Mouse (Mus musculus): ENCODE measurements at regions not wholly inside any gene's neighbourhood (a gene's known extent, or its start where the extent isn't known, plus 50 kb on each side); places are given as distances from the start of the nearest gene placed in this dataset.

GRCm38 (mm10) chr15:59780506-59780905, 235.9 kb downstream of the 4933412E24Rik start:
- 70% methylated on average over 1 of the region's 1 CpGs for WGBS
- no peak for ATAC-seq (ENCODE audit: low FRiP score, low TSS enrichment)

GRCm38 (mm10) chr15:59777307-59777871, 239.0 kb downstream of the 4933412E24Rik start:
- Histone ChIP-seq H3K36me3 (ENCODE audit: insufficient read depth, low read length) (no peaks in the 10 kb centered on the region), H3K4me1 (ENCODE audit: insufficient read depth, low read length) (0 out of 2 replicates have a peak, but pooled peaks cover 4% of the 10 kb centered on the region), H3K27me3 (ENCODE audit: insufficient read depth, low read length) (no peaks in the 10 kb centered on the region), H3K4me3 (ENCODE audit: low read length) (no peak overlapping the region), H3K4me2 (replicated peaks; ENCODE audit: low read depth, low read length) (no peak overlapping the region), H3K9me3 (ENCODE audit: low read length) (no peaks in the 10 kb centered on the region), H3K27ac (ENCODE audit: low read length) (peak overlapping the region; percentile 52; the same call in 1 of the 2 replicates), H3K9ac (replicated peaks; ENCODE audit: low read length) (no peak overlapping the region)
- 57% methylated on average over 13 of the region's 13 CpGs for WGBS
- ATAC-seq (ENCODE audit: low FRiP score, low TSS enrichment), result peak; percentile 90

More at GRCm38 (mm10) chr15:59780506-59780905, 235.9 kb downstream of the 4933412E24Rik start:
- Histone ChIP-seq H3K4me1 (ENCODE audit: insufficient read depth, low read length) (peaks cover 26% of the 10 kb centered on the region), H3K4me3 (ENCODE audit: low read length) (no peak overlapping the region), H3K4me2 (replicated peaks; ENCODE audit: low read depth, low read length) (no peak overlapping the region), H3K9ac (replicated peaks; ENCODE audit: low read length) (no peak overlapping the region), H3K9me3 (ENCODE audit: low read length) (no peaks in the 10 kb centered on the region), H3K27ac (ENCODE audit: low read length) (no peak overlapping the region), H3K27me3 (ENCODE audit: insufficient read depth, low read length) (no peaks in the 10 kb centered on the region), H3K36me3 (ENCODE audit: insufficient read depth, low read length) (no peaks in the 10 kb centered on the region)

- WGBS, result 93% methylated on average over 3 of the region's 3 CpGs
- no peak for ATAC-seq (ENCODE audit: low FRiP score, low TSS enrichment)
- no peak overlapping the region for H3K9ac ChIP-seq (replicated peaks; ENCODE audit: low read length)
Measured at GRCm38 (mm10) chr15:59775781-59776180, 240.6 kb downstream of the 4933412E24Rik start.

GRCm38 (mm10) chr15:59773983-59774382, 242.4 kb downstream of the 4933412E24Rik start:
- Histone ChIP-seq H3K9ac (replicated peaks; ENCODE audit: low read length) (no peak overlapping the region), H3K4me3 (ENCODE audit: low read length) (no peak overlapping the region), H3K4me1 (ENCODE audit: insufficient read depth, low read length) (0 out of 2 replicates have a peak, but pooled peaks cover 4% of the 10 kb centered on the region), H3K27me3 (ENCODE audit: insufficient read depth, low read length) (no peaks in the 10 kb centered on the region), H3K9me3 (ENCODE audit: low read length) (peaks cover 5% of the 10 kb centered on the region; the same call in 1 of the 2 replicates), H3K27ac (ENCODE audit: low read length) (no peak overlapping the region), H3K4me2 (replicated peaks; ENCODE audit: low read depth, low read length) (no peak overlapping the region), H3K36me3 (ENCODE audit: insufficient read depth, low read length) (no peaks in the 10 kb centered on the region)
- WGBS, result 84% methylated on average over 2 of the region's 2 CpGs
- no peak for ATAC-seq (ENCODE audit: low FRiP score, low TSS enrichment)

More at GRCm38 (mm10) chr15:59775781-59776180, 240.6 kb downstream of the 4933412E24Rik start:
- Histone ChIP-seq H3K27ac (ENCODE audit: low read length) (no peak overlapping the region), H3K27me3 (ENCODE audit: insufficient read depth, low read length) (no peaks in the 10 kb centered on the region), H3K4me1 (ENCODE audit: insufficient read depth, low read length) (0 out of 2 replicates have a peak, but pooled peaks cover 4% of the 10 kb centered on the region), H3K36me3 (ENCODE audit: insufficient read depth, low read length) (no peaks in the 10 kb centered on the region), H3K9me3 (ENCODE audit: low read length) (no peaks in the 10 kb centered on the region; the same call in 1 of the 2 replicates), H3K4me2 (replicated peaks; ENCODE audit: low read depth, low read length) (no peak overlapping the region), H3K4me3 (ENCODE audit: low read length) (no peak overlapping the region)

GRCm38 (mm10) chr15:59772595-59772994, 243.8 kb downstream of the 4933412E24Rik start:
- Histone ChIP-seq H3K9ac (replicated peaks; ENCODE audit: low read length) (no peak overlapping the region), H3K36me3 (ENCODE audit: insufficient read depth, low read length) (no peaks in the 10 kb centered on the region), H3K9me3 (ENCODE audit: low read length) (peaks cover 5% of the 10 kb centered on the region; the same call in 1 of the 2 replicates), H3K4me1 (ENCODE audit: insufficient read depth, low read length) (0 out of 2 replicates have a peak, but pooled peaks cover 4% of the 10 kb centered on the region), H3K27ac (ENCODE audit: low read length) (no peak overlapping the region), H3K4me3 (ENCODE audit: low read length) (no peak overlapping the region), H3K27me3 (ENCODE audit: insufficient read depth, low read length) (no peaks in the 10 kb centered on the region), H3K4me2 (replicated peaks; ENCODE audit: low read depth, low read length) (no peak overlapping the region)
- ATAC-seq (ENCODE audit: low FRiP score, low TSS enrichment), result no peak
- 83% methylated on average over 2 of the region's 2 CpGs for WGBS

GRCm38 (mm10) chr15:59762061-59762460, 254.4 kb downstream of the 4933412E24Rik start:
- H3K4me1 ChIP-seq (ENCODE audit: insufficient read depth, low read length), result no peaks in the 10 kb centered on the region
- no peak overlapping the region for H3K4me2 ChIP-seq (replicated peaks; ENCODE audit: low read depth, low read length)
- WGBS, result 85% methylated on average over 6 of the region's 6 CpGs
- ATAC-seq (ENCODE audit: low FRiP score, low TSS enrichment), result no peak
- no peak overlapping the region for H3K4me3 ChIP-seq (ENCODE audit: low read length)
- H3K27ac ChIP-seq (ENCODE audit: low read length), result no peak overlapping the region
- H3K9ac ChIP-seq (replicated peaks; ENCODE audit: low read length), result no peak overlapping the region
- H3K36me3 ChIP-seq (ENCODE audit: insufficient read depth, low read length), result no peaks in the 10 kb centered on the region
- no peaks in the 10 kb centered on the region for H3K27me3 ChIP-seq (ENCODE audit: insufficient read depth, low read length)
- no peaks in the 10 kb centered on the region for H3K9me3 ChIP-seq (ENCODE audit: low read length)

- no peak for ATAC-seq (ENCODE audit: low FRiP score, low TSS enrichment)
- no peak overlapping the region for H3K27ac ChIP-seq (ENCODE audit: low read length)
- 83% methylated on average over 5 of the region's 5 CpGs for WGBS
Measured at GRCm38 (mm10) chr15:59760490-59760889, 255.9 kb downstream of the 4933412E24Rik start.

GRCm38 (mm10) chr15:59759566-59759965, 256.8 kb downstream of the 4933412E24Rik start:
- ATAC-seq (ENCODE audit: low FRiP score, low TSS enrichment), result peak; percentile 9; the same call in 1 of the 2 replicates
- Histone ChIP-seq H3K4me3 (ENCODE audit: low read length) (no peak overlapping the region), H3K9ac (replicated peaks; ENCODE audit: low read length) (no peak overlapping the region), H3K9me3 (ENCODE audit: low read length) (no peaks in the 10 kb centered on the region), H3K36me3 (ENCODE audit: insufficient read depth, low read length) (no peaks in the 10 kb centered on the region), H3K27me3 (ENCODE audit: insufficient read depth, low read length) (no peaks in the 10 kb centered on the region), H3K4me2 (replicated peaks; ENCODE audit: low read depth, low read length) (no peak overlapping the region), H3K4me1 (ENCODE audit: insufficient read depth, low read length) (no peaks in the 10 kb centered on the region), H3K27ac (ENCODE audit: low read length) (no peak overlapping the region)
- WGBS, result 47% methylated on average over 4 of the region's 4 CpGs

More at GRCm38 (mm10) chr15:59760490-59760889, 255.9 kb downstream of the 4933412E24Rik start:
- H3K9ac ChIP-seq (replicated peaks; ENCODE audit: low read length), result no peak overlapping the region
- H3K4me1 ChIP-seq (ENCODE audit: insufficient read depth, low read length), result no peaks in the 10 kb centered on the region
- no peak overlapping the region for H3K4me2 ChIP-seq (replicated peaks; ENCODE audit: low read depth, low read length)
- no peaks in the 10 kb centered on the region for H3K9me3 ChIP-seq (ENCODE audit: low read length)
- H3K27me3 ChIP-seq (ENCODE audit: insufficient read depth, low read length), result no peaks in the 10 kb centered on the region
- H3K36me3 ChIP-seq (ENCODE audit: insufficient read depth, low read length), result no peaks in the 10 kb centered on the region
- no peak overlapping the region for H3K4me3 ChIP-seq (ENCODE audit: low read length)

GRCm38 (mm10) chr15:59758971-59759370, 257.4 kb downstream of the 4933412E24Rik start:
- H3K9ac ChIP-seq (replicated peaks; ENCODE audit: low read length), result no peak overlapping the region
- WGBS, result 81% methylated on average over 2 of the region's 2 CpGs
- H3K27ac ChIP-seq (ENCODE audit: low read length), result no peak overlapping the region
- ATAC-seq (ENCODE audit: low FRiP score, low TSS enrichment), result no peak
- no peaks in the 10 kb centered on the region for H3K4me1 ChIP-seq (ENCODE audit: insufficient read depth, low read length)
- H3K4me3 ChIP-seq (ENCODE audit: low read length), result no peak overlapping the region
- no peaks in the 10 kb centered on the region for H3K27me3 ChIP-seq (ENCODE audit: insufficient read depth, low read length)
- H3K4me2 ChIP-seq (replicated peaks; ENCODE audit: low read depth, low read length), result no peak overlapping the region
- H3K36me3 ChIP-seq (ENCODE audit: insufficient read depth, low read length), result no peaks in the 10 kb centered on the region
- no peaks in the 10 kb centered on the region for H3K9me3 ChIP-seq (ENCODE audit: low read length)

GRCm38 (mm10) chr15:59756141-59756540, 260.3 kb downstream of the 4933412E24Rik start:
- WGBS, result 45% methylated on average over 6 of the region's 6 CpGs
- no peaks in the 10 kb centered on the region for H3K27me3 ChIP-seq (ENCODE audit: insufficient read depth, low read length)

More at GRCm38 (mm10) chr15:59756141-59756540, 260.3 kb downstream of the 4933412E24Rik start:
- H3K4me3 ChIP-seq (ENCODE audit: low read length), result no peak overlapping the region
- no peak for ATAC-seq (ENCODE audit: low FRiP score, low TSS enrichment)
- no peak overlapping the region for H3K4me2 ChIP-seq (replicated peaks; ENCODE audit: low read depth, low read length)
- no peaks in the 10 kb centered on the region for H3K9me3 ChIP-seq (ENCODE audit: low read length)
- H3K36me3 ChIP-seq (ENCODE audit: insufficient read depth, low read length), result no peaks in the 10 kb centered on the region
- H3K9ac ChIP-seq (replicated peaks; ENCODE audit: low read length), result no peak overlapping the region
- no peaks in the 10 kb centered on the region for H3K4me1 ChIP-seq (ENCODE audit: insufficient read depth, low read length)
- H3K27ac ChIP-seq (ENCODE audit: low read length), result no peak overlapping the region

All from kidney, embryonic 16.5 days (tissue).